Mouse (Mus musculus) stomach, embryonic 14.5 days (tissue): ENCODE results near the gene Pcdh15. TPM values are rescaled to one million over a fixed set of nuclear protein-coding genes. Genes with fewer than 3 reads are reported as not detected.

Experiments
- ATAC-seq: fragments of 200-750 bp; cut with Nextera tagmentation; 2 replicates; pipeline ENCODE4 v1.8.0; 2017; ENCODE audit warnings: low read depth, moderate TSS enrichment; ENCODE audit not compliant: insufficient number of reproducible peaks, insufficient read depth, low FRiP score
- H3K27ac ChIP-seq: fragments of 300-500 bp; sonication (generic); 2 replicates; pipeline ENCODE4 v1.5.1; 2014; ENCODE audit warnings: mild to moderate bottlenecking, low read length, moderate library complexity, mixed read lengths
- H3K27me3 ChIP-seq: fragments of 300-500 bp; sonication (generic); 2 replicates; pipeline ENCODE4 v1.6.1; 2014; ENCODE audit warnings: low read length, control low read depth, mixed read lengths; ENCODE audit not compliant: control insufficient read depth, insufficient read depth
- H3K36me3 ChIP-seq: fragments of 300-500 bp; sonication (generic); 2 replicates; pipeline ENCODE4 v1.6.1; 2014; ENCODE audit warnings: mild to moderate bottlenecking, control low read depth, low read length, moderate library complexity, mixed read lengths; ENCODE audit not compliant: control insufficient read depth, insufficient read depth
- H3K4me1 ChIP-seq: fragments of 300-500 bp; sonication (generic); 2 replicates; pipeline ENCODE4 v1.6.1; 2014; ENCODE audit warnings: low read length, control low read depth, mixed read lengths; ENCODE audit not compliant: control insufficient read depth, insufficient read depth
- H3K4me2 ChIP-seq: fragments of 300-500 bp; sonication (generic); replicated peaks from 2 replicates; pipeline ENCODE4 v1.6.1; 2014; ENCODE audit warnings: low read depth, low read length, control low read depth
- H3K4me3 ChIP-seq: fragments of 300-500 bp; sonication (generic); 2 replicates; pipeline ENCODE4 v1.5.1; 2014; ENCODE audit warnings: low read depth, low read length, control low read depth
- H3K9ac ChIP-seq: fragments of 300-500 bp; sonication (generic); replicated peaks from 2 replicates; pipeline ENCODE4 v1.6.1; 2014; ENCODE audit warnings: low read depth, mild to moderate bottlenecking, control low read depth, low read length, moderate library complexity, mixed read lengths
- H3K9me3 ChIP-seq: fragments of 300-500 bp; sonication (generic); 2 replicates; pipeline ENCODE4 v1.6.1; 2016; ENCODE audit warnings: low read depth, low read length, control low read depth; ENCODE audit not compliant: control insufficient read depth
- WGBS: fragments of 180-500 bp; shearing (Covaris S2); extraction: QIAGEN DNeasy Blood & Tissue Kit; methylation state at CpG from one replicate; pipeline ENCODE4 v1.1.7; 2014; 5-methylcytosine and 5-hydroxymethylcytosine counted together
- polyA plus RNA-seq: library from polyadenylated mRNA; unstranded; fragments of >200 nt; fragmentation: Nextera tagmentation; extraction: Ambion mirVana; gene quantifications from 2 replicates; pipeline ENCODE4 v1.2.1, GENCODE M21; 2014

Gene Pcdh15
- polyA plus RNA-seq, 1 experiment from 2014 or later = 3.4 TPM

DNA sequence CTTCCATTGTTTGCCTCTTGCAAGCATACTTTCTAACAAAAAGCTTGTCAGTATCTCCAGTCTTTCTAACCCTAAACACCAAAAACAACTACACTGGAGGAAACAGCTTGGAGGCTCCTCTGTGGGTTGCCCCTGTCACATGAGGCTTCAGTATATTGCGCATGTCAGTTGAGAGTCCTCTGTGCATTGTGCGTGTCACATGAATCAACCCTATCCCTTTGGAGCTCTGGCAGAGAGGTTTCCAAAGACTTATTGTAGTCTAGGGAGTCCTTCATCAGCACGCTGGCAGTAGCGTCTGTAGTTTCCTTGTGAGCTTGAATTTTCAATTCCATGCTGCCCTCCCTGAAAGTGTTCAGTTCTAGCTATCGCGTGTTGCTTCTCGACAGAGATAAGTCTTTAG is 1236.3 kb downstream of the Pcdh15 start:
- no peaks in the 10 kb centered on the region for H3K36me3 ChIP-seq
- no peak for ATAC-seq
- WGBS = 93% methylated on average over 7 of the region's 7 CpGs
- H3K9me3 ChIP-seq = no peaks in the 10 kb centered on the region
- H3K9ac ChIP-seq = no peak overlapping the region
- H3K27me3 ChIP-seq = no peaks in the 10 kb centered on the region
- no peak overlapping the region for H3K4me3 ChIP-seq
- H3K4me2 ChIP-seq = no peak overlapping the region
- H3K27ac ChIP-seq = no peak overlapping the region
- H3K4me1 ChIP-seq = no peaks in the 10 kb centered on the region

GRCm38 (mm10) chr10:74339247-74340160 is 1240.4 kb downstream of the Pcdh15 start:
- H3K36me3 ChIP-seq = no peaks in the 10 kb centered on the region
- H3K9ac ChIP-seq = no peak overlapping the region
- H3K4me1 ChIP-seq = no peaks in the 10 kb centered on the region
- no peak overlapping the region for H3K27ac ChIP-seq
- ATAC-seq = no peak
- H3K9me3 ChIP-seq = no peaks in the 10 kb centered on the region
- H3K4me2 ChIP-seq = no peak overlapping the region
- 74% methylated on average over 3 of the region's 3 CpGs for WGBS
- no peak overlapping the region for H3K4me3 ChIP-seq
- no peaks in the 10 kb centered on the region for H3K27me3 ChIP-seq

- Histone ChIP-seq H3K27ac (no peak overlapping the region), H3K27me3 (no peaks in the 10 kb centered on the region), H3K9me3 (no peaks in the 10 kb centered on the region), H3K4me3 (no peak overlapping the region), H3K4me2 (no peak overlapping the region), H3K9ac (no peak overlapping the region), H3K36me3 (no peaks in the 10 kb centered on the region), H3K4me1 (no peaks in the 10 kb centered on the region)
- WGBS = 56% methylated on average over 5 of the region's 5 CpGs
- ATAC-seq = no peak
Observed at GRCm38 (mm10) chr10:74359526-74359925, 1260.4 kb downstream of the Pcdh15 start.

GRCm38 (mm10) chr10:74378697-74379096 is 1279.6 kb downstream of the Pcdh15 start:
- no peak overlapping the region for H3K27ac ChIP-seq
- no peak overlapping the region for H3K9ac ChIP-seq
- ATAC-seq = no peak
- WGBS = 73% methylated on average over 1 of the region's 1 CpGs
- H3K4me3 ChIP-seq = no peak overlapping the region
- no peaks in the 10 kb centered on the region for H3K9me3 ChIP-seq
- no peaks in the 10 kb centered on the region for H3K36me3 ChIP-seq
- no peak overlapping the region for H3K4me2 ChIP-seq
- no peaks in the 10 kb centered on the region for H3K27me3 ChIP-seq
- H3K4me1 ChIP-seq = no peaks in the 10 kb centered on the region

DNA sequence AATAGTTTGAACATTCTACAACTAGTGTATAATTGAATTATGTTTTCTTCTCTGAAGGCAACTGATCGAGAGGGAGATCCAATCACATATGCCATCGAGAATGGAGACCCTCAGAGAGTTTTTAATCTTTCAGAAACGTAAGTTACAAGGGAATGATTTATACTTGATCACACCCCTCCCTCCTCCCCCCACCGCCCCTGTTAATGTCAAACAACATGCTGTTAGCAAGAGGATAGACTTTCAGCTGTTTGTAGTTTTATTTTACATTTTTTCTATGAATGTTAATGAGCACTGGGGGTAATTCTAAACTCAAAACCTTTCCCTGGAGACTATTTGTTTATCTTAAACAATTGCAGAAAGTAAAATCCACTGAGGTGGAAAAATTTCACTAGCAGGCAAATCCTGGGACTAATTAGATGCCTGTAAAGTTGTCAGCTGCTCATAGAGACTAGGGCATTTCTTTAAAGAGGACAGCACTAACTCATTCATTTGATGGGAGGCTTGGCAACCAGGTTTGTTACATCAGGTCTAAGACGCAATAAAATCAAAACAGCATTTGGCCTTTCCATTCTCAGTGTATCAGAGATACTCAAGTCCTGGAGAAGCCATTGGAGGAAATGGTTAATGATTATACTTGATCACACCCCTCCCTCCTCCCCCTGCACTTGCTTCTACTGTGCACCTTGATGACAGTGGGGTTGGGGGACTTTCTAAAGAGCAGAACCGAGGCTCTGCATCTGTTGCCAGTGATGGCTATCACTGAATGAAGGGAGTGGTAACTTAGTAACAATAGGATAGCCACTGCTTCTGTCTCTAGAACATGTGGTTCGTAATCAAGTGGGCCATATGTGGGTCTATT is 1280.4 kb downstream of the Pcdh15 start:
- no peaks in the 10 kb centered on the region for H3K27me3 ChIP-seq
- H3K4me1 ChIP-seq = no peaks in the 10 kb centered on the region
- no peak overlapping the region for H3K4me2 ChIP-seq
- no peaks in the 10 kb centered on the region for H3K9me3 ChIP-seq
- H3K9ac ChIP-seq = no peak overlapping the region
- 61% methylated on average over 7 of the region's 7 CpGs for WGBS
- no peaks in the 10 kb centered on the region for H3K36me3 ChIP-seq
- H3K27ac ChIP-seq = no peak overlapping the region
- ATAC-seq = no peak
- no peak overlapping the region for H3K4me3 ChIP-seq

- Histone ChIP-seq H3K9me3 (no peaks in the 10 kb centered on the region), H3K4me1 (no peaks in the 10 kb centered on the region), H3K27me3 (no peaks in the 10 kb centered on the region), H3K4me3 (no peak overlapping the region), H3K9ac (no peak overlapping the region), H3K36me3 (no peaks in the 10 kb centered on the region), H3K4me2 (no peak overlapping the region), H3K27ac (no peak overlapping the region)
- 69% methylated on average over 10 of the region's 10 CpGs for WGBS
- ATAC-seq = no peak
Observed at GRCm38 (mm10) chr10:74387538-74388499, 1288.7 kb downstream of the Pcdh15 start.

DNA sequence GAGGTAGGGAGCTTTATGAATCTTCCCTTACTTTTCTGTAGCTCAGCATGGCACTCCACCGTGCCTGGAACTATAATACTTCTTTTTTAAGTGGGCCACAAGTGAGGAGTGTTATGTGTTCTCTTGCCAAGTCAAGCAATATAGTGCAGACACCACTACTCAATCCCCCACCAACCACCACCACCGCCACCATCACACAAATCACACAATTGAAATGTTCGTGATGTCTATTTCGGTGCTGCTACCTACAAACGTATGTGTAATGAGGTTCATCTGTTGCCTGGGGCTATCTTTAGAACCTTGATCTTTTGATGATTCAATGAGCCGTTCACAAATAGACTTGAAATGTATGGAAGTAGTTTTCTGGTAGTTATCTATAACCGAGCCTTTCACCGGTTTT is 1304.0 kb downstream of the Pcdh15 start:
- H3K36me3 ChIP-seq = no peaks in the 10 kb centered on the region
- no peaks in the 10 kb centered on the region for H3K9me3 ChIP-seq
- ATAC-seq = no peak
- H3K4me3 ChIP-seq = no peak overlapping the region
- no peak overlapping the region for H3K27ac ChIP-seq
- WGBS = 91% methylated on average over 8 of the region's 8 CpGs
- no peaks in the 10 kb centered on the region for H3K27me3 ChIP-seq
- no peaks in the 10 kb centered on the region for H3K4me1 ChIP-seq
- H3K9ac ChIP-seq = no peak overlapping the region
- H3K4me2 ChIP-seq = no peak overlapping the region

- H3K27ac ChIP-seq = no peak overlapping the region
- 32% methylated on average over 3 of the region's 3 CpGs for WGBS
- no peak overlapping the region for H3K9ac ChIP-seq
- no peaks in the 10 kb centered on the region for H3K36me3 ChIP-seq
- H3K27me3 ChIP-seq = no peaks in the 10 kb centered on the region
- H3K4me2 ChIP-seq = no peak overlapping the region
- H3K9me3 ChIP-seq = no peaks in the 10 kb centered on the region
- no peak overlapping the region for H3K4me3 ChIP-seq
- no peaks in the 10 kb centered on the region for H3K4me1 ChIP-seq
- ATAC-seq = no peak
Observed at GRCm38 (mm10) chr10:74414021-74414420, 1314.9 kb downstream of the Pcdh15 start.
